Mouse (Mus musculus): ENCODE measurements around the gene Mkrn2os. TPM values are rescaled to one million over a fixed set of nuclear protein-coding genes. Genes with fewer than 3 reads are reported as not detected.

Gene Mkrn2os
- total and polyA plus RNA-seq, 3 experiments, result not detected

- Histone ChIP-seq H3K27me3 (ENCODE audit: insufficient read depth, low read length) (no peaks in the 10 kb centered on the region), H3K4me3 (ENCODE audit: low read depth, low read length) (no peak overlapping the region), H3K9me3 (replicated peaks) (no peaks in the 10 kb centered on the region), H3K4me1 (ENCODE audit: insufficient read depth, low read depth, low read length) (no peaks in the 10 kb centered on the region), H3K36me3 (replicated peaks) (peaks cover 99% of the 10 kb centered on the region)
- DNase-seq (ENCODE audit: low spot score), result no peak
- no peak for TF ChIP-seq GATA1 (IDR thresholded peaks at IDR 0.05; ENCODE audit: borderline replicate concordance, low read length)
- TF ChIP-seq POLR2AphosphoS5 (IDR thresholded peaks at IDR 0.05; ENCODE audit: insufficient replicate concordance, low read depth, low read length), result no peak
- TF ChIP-seq TAL1 (conservative IDR thresholded peaks at IDR 0.05; ENCODE audit: low read depth, low read length), result no peak
- TF ChIP-seq CTCF (IDR thresholded peaks at IDR 0.05; ENCODE audit: low read depth, low read length), result no peak
- TF ChIP-seq GATA2 (IDR thresholded peaks at IDR 0.05; ENCODE audit: borderline replicate concordance, low read depth, low read length), result no peak
- no peak for ATAC-seq (ENCODE audit: extremely low read depth, insufficient number of reproducible peaks, low FRiP score, poor library complexity, severe bottlenecking)
These were observed 27.4 kb upstream of the Mkrn2os start for GRCm38 (mm10) chr6:115619818-115620217.

- TF ChIP-seq POLR2AphosphoS5 (IDR thresholded peaks at IDR 0.05; ENCODE audit: insufficient replicate concordance, low read depth, low read length), result no peak
- TF ChIP-seq CTCF (IDR thresholded peaks at IDR 0.05; ENCODE audit: low read depth, low read length), result no peak
- no peak for TF ChIP-seq TAL1 (conservative IDR thresholded peaks at IDR 0.05; ENCODE audit: low read depth, low read length)
- TF ChIP-seq GATA2 (IDR thresholded peaks at IDR 0.05; ENCODE audit: borderline replicate concordance, low read depth, low read length), result no peak
- no peak for TF ChIP-seq GATA1 (IDR thresholded peaks at IDR 0.05; ENCODE audit: borderline replicate concordance, low read length)
- H3K27me3 ChIP-seq (ENCODE audit: insufficient read depth, low read length), result no peaks in the 10 kb centered on the region
- no peak for ATAC-seq (ENCODE audit: extremely low read depth, insufficient number of reproducible peaks, low FRiP score, poor library complexity, severe bottlenecking)
- H3K4me1 ChIP-seq (ENCODE audit: insufficient read depth, low read depth, low read length), result no peaks in the 10 kb centered on the region
- no peak for DNase-seq (ENCODE audit: low spot score)
- no peak overlapping the region for H3K4me3 ChIP-seq (ENCODE audit: low read depth, low read length)
- peaks cover 99% of the 10 kb centered on the region for H3K36me3 ChIP-seq (replicated peaks)
- no peaks in the 10 kb centered on the region for H3K9me3 ChIP-seq (replicated peaks)
These were observed 23.6 kb upstream of the Mkrn2os start for GRCm38 (mm10) chr6:115615983-115616382.

GRCm38 (mm10) chr6:115613793-115614192 is 21.4 kb upstream of the Mkrn2os start:
- H3K4me3 ChIP-seq (ENCODE audit: low read depth, low read length), result no peak overlapping the region
- DNase-seq (ENCODE audit: low spot score) (no peak), ATAC-seq (ENCODE audit: extremely low read depth, insufficient number of reproducible peaks, low FRiP score, poor library complexity, severe bottlenecking) (no peak)
- H3K36me3 ChIP-seq (replicated peaks), result peaks cover 97% of the 10 kb centered on the region
- no peaks in the 10 kb centered on the region for H3K27me3 ChIP-seq (ENCODE audit: insufficient read depth, low read length)
- H3K9me3 ChIP-seq (replicated peaks), result no peaks in the 10 kb centered on the region
- H3K4me1 ChIP-seq (ENCODE audit: insufficient read depth, low read depth, low read length), result no peaks in the 10 kb centered on the region
- TF ChIP-seq GATA2 (IDR thresholded peaks at IDR 0.05; ENCODE audit: borderline replicate concordance, low read depth, low read length) (no peak), POLR2AphosphoS5 (IDR thresholded peaks at IDR 0.05; ENCODE audit: insufficient replicate concordance, low read depth, low read length) (no peak), CTCF (IDR thresholded peaks at IDR 0.05; ENCODE audit: low read depth, low read length) (no peak)

DNA sequence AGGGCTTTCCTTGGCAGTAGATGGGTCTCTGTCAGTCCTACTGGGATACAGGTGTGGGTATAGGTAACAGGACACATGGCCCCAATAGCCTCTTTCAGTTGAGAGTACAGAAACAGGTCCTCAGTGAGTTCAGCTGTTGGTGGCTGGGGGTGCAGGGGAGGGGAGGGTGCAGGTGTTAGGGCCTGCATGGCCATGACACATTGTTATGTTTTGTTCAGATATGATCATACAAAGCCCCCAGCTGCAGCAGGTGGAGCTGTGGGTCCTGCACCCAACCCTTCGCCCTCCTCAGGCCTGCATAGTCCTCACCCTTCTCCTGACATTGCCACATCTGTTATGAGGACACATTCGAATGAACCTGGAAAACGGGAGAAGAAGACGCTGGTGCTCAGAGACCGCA is 17.9 kb upstream of the Mkrn2os start:
- no peaks in the 10 kb centered on the region for H3K9me3 ChIP-seq (replicated peaks)
- H3K36me3 ChIP-seq (replicated peaks), result peaks cover 91% of the 10 kb centered on the region
- DNase-seq (ENCODE audit: low spot score), result no peak
- peaks cover 8% of the 10 kb centered on the region for H3K4me1 ChIP-seq (ENCODE audit: insufficient read depth, low read depth, low read length)
- no peak for ATAC-seq (ENCODE audit: extremely low read depth, insufficient number of reproducible peaks, low FRiP score, poor library complexity, severe bottlenecking)
- no peak overlapping the region for H3K4me3 ChIP-seq (ENCODE audit: low read depth, low read length)
- no peaks in the 10 kb centered on the region for H3K27me3 ChIP-seq (ENCODE audit: insufficient read depth, low read length)
- TF ChIP-seq CTCF (IDR thresholded peaks at IDR 0.05; ENCODE audit: low read depth, low read length), result no peak
- no peak for TF ChIP-seq TAL1 (conservative IDR thresholded peaks at IDR 0.05; ENCODE audit: low read depth, low read length)
- TF ChIP-seq POLR2AphosphoS5 (IDR thresholded peaks at IDR 0.05; ENCODE audit: insufficient replicate concordance, low read depth, low read length), result no peak
- TF ChIP-seq GATA1 (IDR thresholded peaks at IDR 0.05; ENCODE audit: borderline replicate concordance, low read length), result no peak
- no peak for TF ChIP-seq GATA2 (IDR thresholded peaks at IDR 0.05; ENCODE audit: borderline replicate concordance, low read depth, low read length)

- Histone ChIP-seq H3K4me3 (ENCODE audit: low read depth, low read length) (no peak overlapping the region), H3K4me1 (ENCODE audit: insufficient read depth, low read depth, low read length) (peaks cover 12% of the 10 kb centered on the region), H3K9me3 (replicated peaks) (no peaks in the 10 kb centered on the region), H3K36me3 (replicated peaks) (peaks cover 90% of the 10 kb centered on the region), H3K27me3 (ENCODE audit: insufficient read depth, low read length) (no peaks in the 10 kb centered on the region)
- ATAC-seq (ENCODE audit: extremely low read depth, insufficient number of reproducible peaks, low FRiP score, poor library complexity, severe bottlenecking) (0 out of 2 replicates have a peak, but pooled peaks have one; percentile 19), DNase-seq (ENCODE audit: low spot score) (no peak)
- no peak for TF ChIP-seq GATA1 (IDR thresholded peaks at IDR 0.05; ENCODE audit: borderline replicate concordance, low read length)
- TF ChIP-seq POLR2AphosphoS5 (IDR thresholded peaks at IDR 0.05; ENCODE audit: insufficient replicate concordance, low read depth, low read length), result no peak
- no peak for TF ChIP-seq CTCF (IDR thresholded peaks at IDR 0.05; ENCODE audit: low read depth, low read length)
- no peak for TF ChIP-seq TAL1 (conservative IDR thresholded peaks at IDR 0.05; ENCODE audit: low read depth, low read length)
- TF ChIP-seq GATA2 (IDR thresholded peaks at IDR 0.05; ENCODE audit: borderline replicate concordance, low read depth, low read length), result no peak
These were observed 16.7 kb upstream of the Mkrn2os start for GRCm38 (mm10) chr6:115609121-115609520.

DNA sequence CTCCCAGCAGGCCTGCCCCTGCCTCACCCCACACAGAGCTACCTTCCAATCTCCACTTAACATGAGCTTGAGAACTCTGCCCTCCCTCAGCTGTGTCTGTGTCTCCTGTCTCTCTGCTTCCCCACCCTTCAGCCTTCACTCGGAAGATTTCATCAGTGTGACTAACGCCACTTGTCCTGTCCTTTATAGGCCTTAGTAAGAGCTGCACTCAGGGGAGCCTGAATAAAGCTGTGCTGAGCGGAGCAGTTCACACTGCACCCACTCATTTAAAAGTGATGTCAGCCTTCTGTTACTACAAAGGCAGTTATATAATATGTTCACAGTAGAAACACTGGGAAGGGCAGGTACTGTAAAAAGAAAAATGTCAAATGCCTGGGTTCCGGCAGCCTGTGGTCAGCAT is 15.1 kb upstream of the Mkrn2os start:
- no peak overlapping the region for H3K4me3 ChIP-seq (ENCODE audit: low read depth, low read length)
- no peaks in the 10 kb centered on the region for H3K27me3 ChIP-seq (ENCODE audit: insufficient read depth, low read length)
- DNase-seq (ENCODE audit: low spot score), result no peak
- no peak for ATAC-seq (ENCODE audit: extremely low read depth, insufficient number of reproducible peaks, low FRiP score, poor library complexity, severe bottlenecking)
- TF ChIP-seq CTCF (IDR thresholded peaks at IDR 0.05; ENCODE audit: low read depth, low read length), result no peak
- TF ChIP-seq GATA2 (IDR thresholded peaks at IDR 0.05; ENCODE audit: borderline replicate concordance, low read depth, low read length), result no peak
- TF ChIP-seq GATA1 (IDR thresholded peaks at IDR 0.05; ENCODE audit: borderline replicate concordance, low read length), result no peak
- no peak for TF ChIP-seq TAL1 (conservative IDR thresholded peaks at IDR 0.05; ENCODE audit: low read depth, low read length)
- TF ChIP-seq POLR2AphosphoS5 (IDR thresholded peaks at IDR 0.05; ENCODE audit: insufficient replicate concordance, low read depth, low read length), result no peak
- H3K36me3 ChIP-seq (replicated peaks), result peaks cover 85% of the 10 kb centered on the region
- no peaks in the 10 kb centered on the region for H3K9me3 ChIP-seq (replicated peaks)
- peaks cover 21% of the 10 kb centered on the region for H3K4me1 ChIP-seq (ENCODE audit: insufficient read depth, low read depth, low read length)

Data from G1E (cell line).